Mouse (Mus musculus) lung, adult 2 months (tissue): ENCODE data around the gene Eif3b.

ENCODE experiments used
- CTCF ChIP-seq: fragments of 200-500 bp; IDR thresholded peaks from 2 replicates; pipeline ENCODE4 v1.5.1; 2011; ENCODE audit warnings: mild to moderate bottlenecking, low read length, control low read depth; ENCODE audit not compliant: insufficient read depth
- POLR2A ChIP-seq: fragments of 200-500 bp; IDR thresholded peaks from 2 replicates; pipeline ENCODE4 v1.6.1; 2011; ENCODE audit warnings: low read depth, mild to moderate bottlenecking, control low read depth, low read length, borderline replicate concordance; ENCODE audit errors: extremely low read depth

DNA sequence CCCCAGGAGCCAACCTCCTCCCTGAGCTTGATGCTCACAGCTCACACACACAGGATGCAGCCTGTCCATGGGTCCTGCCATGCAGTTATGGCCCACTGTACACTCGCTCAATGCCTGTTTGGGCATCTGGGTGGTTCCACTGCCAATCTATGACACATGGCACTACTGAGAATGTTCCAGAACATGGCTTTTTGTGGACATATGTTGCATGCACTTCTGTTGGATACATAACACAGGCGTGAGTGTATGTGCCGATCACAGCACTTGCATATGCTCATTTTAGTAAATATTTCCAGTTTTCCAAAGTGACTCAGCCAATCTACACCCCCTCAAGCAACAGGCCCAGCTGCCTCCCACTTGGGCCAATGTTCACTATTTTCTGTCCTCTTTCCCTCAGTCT lies 47.5 kb upstream of the Eif3b start:
- TF ChIP-seq CTCF (no peak), POLR2A (no peak)
